Mouse (Mus musculus) kidney, postnatal 14 days (tissue): ENCODE measurements around the gene Foxa3.
A peak's percentile ranks its signal among the peaks of the same experiment; 100 is the strongest.

Source experiments
- DNase-seq: peaks from one replicate; pipeline ENCODE4 v3.0.0; 2022; ENCODE audit warnings: mixed read lengths

Foxa3 gene

DNA sequence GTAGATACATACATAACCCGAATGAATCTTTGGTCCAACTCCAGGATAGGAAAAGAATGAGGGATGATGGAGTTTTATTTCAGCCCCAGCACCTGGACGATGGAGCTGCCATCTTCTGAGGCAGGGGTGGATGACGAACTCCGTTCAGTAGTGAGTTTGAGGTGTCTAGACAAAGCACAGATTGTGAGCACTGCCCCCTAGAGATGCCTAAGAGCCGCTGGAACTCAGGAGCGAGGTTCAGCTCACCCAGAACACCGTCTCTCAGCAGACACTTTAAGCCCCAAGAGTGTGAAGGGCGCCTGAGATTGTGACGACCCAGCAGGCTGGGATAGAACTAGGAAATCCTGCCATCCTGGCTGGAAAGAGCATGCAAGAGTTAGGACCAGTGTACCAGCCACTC, 24.5 kb downstream of the Foxa3 start:
- no peak for DNase-seq

DNA sequence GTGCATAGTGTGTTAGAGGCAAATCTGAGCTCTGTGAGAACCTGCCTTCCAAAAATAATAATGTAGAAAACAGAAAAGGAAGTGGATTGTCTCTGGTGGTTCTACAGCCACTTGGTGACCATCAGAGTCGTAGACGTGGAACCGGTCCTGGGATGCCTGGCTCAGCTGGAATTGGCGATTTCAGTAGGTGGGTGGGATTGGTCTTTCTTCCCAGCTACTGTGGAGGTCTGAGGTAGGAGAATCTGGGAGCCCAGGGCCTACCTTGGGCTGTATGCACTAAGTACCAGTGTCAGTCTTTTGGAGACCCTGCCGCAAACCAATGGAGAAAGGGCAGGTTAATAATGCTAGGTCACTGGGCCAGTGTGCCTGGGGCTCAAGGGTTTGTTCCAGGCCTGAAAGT, 30.3 kb downstream of the Foxa3 start:
- no peak for DNase-seq

DNA sequence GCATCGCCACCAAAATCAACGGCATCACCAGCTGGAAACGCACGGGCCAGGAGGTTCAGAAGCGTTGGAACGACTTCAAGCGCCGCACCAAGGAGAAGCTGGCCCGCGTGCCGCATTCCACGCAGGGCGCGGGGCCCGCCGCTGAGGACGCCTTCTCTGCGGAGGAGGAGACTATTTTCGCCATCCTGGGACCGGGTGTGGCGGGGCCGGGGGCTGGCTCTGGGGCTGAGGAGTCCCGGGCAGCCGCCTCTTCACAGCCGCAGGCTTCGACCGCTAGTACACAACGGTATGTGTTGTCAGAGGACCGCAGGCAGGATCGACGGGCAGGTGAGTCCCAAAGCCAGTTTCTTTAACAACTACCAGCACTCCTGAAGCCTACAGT, 31.1 kb downstream of the Foxa3 start:
- DNase-seq: no peak

DNA sequence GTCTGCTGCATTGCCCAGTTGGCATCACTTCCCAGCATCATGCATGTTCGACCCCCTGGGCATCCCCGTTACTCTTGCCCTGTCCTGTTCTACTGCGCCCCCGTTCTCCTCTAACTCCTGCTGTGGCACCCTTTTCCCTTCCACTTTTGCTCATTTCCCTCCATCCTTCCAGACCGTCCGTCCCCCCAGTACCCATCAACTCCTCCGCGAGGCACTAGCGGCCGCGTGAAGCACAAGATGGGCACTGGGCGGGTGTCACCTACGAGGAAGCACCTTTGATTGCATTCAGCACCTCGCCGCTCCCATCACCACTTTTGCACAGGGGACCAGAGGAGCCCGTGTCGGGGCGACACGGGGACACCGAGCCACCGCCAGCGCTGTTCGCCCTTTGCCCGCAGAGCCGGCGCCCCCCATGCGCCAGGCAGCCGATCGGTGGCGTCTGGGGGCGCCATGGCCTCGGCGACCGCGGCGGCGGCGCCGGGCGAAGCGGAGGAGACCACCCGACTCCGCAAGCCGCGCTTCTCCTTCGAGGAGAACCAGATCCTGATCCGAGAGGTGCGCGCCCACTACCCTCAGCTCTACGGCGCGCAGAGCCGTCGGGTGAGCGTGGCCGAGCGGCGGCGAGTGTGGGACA, 31.6 kb downstream of the Foxa3 start:
- DNase-seq: no peak

DNA sequence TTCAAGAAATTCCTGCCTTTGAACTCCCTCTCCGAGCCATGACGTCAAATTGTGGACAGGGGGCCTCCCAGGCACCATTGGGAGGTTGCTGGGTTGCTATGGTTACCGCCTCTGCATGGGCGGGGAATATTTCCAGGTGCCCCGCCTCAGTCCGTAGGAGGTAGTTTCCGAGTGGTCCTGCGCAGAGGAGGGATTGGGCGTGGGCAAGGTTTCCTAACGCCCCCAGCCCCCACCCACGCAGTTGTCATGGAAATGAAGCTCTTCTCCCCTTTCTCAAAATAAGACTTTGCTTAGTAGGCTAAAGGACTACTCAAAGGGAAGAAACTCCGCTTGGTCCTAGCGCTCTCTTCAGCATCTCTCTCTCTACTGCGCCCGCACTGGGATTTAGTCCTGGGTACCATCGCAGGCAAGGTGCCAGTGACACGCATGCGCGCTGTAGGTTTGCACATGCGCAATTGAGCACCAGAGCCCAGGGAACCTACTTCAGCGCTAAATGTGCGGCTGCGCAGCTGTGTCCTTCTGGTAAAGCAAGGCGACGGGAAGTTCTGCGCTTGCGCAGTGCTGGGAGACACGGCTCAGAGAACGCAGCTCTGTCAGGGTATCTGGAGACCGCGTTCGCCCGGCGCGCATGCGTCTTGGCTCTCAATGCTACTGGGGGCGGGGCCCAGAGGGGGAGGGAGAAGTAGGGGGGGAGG, 32.6 kb downstream of the Foxa3 start, which contains the start of gene Mypop:
Gene Mypop (plus strand): TSS at position 645 of the 695 bp plus-strand sequence.
- DNase-seq: peak; percentile 100

DNA sequence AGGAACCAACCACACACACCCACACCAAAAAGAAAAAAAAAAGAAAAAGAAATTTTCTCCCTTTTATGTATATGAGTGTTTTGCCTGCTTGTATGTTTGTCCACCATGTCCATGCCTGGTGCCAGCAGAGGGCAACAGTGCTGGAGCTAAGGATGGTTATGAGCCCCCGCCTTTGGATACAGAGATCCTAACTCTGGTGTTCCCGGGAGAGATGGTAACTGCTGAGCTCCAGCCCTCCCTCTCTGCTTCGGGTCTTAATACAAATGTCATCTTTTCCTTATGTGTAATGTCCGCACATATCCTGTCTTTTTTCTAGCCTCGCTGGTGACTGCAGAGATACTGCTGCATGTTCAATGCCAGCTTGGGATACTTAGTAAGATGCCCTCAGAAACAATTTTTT, 33.3 kb downstream of the Foxa3 start:
- no peak for DNase-seq

DNA sequence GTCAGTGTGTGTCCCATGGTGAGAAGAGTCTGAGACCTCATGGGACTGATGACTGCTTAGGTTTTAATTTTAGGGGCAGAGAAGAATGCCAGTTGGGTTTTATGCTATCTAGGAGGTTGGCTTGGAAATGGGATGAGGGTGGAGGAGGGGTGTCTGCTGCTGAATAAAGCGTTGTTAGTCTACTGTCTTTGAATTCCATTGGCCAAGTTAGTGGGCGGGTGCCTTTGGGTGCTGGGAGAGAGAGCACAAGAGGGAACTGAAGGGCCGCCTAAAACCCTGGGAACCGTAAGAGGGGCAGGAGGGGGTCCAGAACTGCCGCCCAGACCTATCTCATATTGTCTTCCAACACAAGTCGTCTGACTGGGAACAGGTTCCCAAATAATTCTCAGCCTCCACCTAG, 34.6 kb downstream of the Foxa3 start:
- DNase-seq: no peak

DNA sequence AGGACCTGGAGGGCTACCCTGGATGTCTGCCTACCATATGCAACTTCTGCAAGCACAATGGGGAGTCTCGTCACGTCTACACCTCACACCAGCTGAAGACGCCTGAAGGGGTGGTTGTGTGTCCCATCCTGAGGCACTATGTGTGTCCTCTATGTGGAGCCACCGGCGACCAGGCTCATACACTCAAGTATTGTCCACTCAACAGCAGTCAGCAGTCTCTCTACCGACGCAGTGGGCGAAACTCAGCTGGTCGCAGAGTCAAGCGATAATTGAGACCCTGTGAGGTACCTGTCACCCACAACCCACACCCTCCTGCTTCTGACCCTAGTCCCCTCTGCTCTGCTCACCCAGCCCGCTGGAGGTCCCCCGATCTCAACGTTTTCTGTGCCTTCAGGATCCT, 35.6 kb downstream of the Foxa3 start:
- DNase-seq: no peak

DNA sequence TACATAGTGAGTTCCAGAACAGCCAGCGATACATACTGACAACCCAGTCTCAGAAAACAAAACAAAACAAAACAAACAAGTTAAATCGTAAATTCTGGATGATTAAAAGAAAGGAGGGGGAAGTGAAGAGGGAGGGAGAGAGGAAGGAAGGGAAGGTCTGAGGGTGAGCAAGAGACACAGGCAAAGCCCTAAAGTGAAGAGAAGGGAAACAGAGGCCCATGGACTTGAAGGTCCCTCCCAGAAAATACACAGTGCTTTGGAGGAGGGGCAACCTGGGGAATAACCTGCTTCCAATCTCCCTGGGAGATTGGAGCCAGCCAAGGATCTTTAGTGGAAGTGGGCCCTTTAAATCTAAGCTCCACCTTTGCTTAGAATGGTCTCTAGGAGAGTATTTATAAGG, 36.2 kb downstream of the Foxa3 start, which contains the start of gene Nanos2:
Gene Nanos2 (plus strand): TSS at position 301 of the 400 bp plus-strand sequence.
- no peak for DNase-seq

DNA sequence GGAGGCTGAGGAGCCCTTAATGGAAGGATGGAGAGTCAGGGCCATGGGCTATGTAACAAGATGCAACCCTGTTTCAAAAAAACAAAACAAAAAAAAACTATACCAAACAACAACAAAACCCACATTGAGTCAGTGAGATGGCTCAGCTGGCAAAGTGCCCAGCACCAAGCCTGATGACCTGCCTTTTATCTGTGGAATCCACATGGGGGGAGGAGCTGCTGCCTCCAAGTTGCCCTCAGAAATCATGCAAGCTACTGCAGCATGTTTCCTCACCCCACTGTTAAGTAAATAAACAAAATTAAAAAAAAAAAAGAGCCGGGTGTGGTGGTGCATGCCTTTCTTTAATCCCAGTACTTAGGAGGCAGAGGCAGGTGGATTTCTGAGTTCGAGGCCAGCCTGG, 36.8 kb downstream of the Foxa3 start:
- DNase-seq: no peak

DNA sequence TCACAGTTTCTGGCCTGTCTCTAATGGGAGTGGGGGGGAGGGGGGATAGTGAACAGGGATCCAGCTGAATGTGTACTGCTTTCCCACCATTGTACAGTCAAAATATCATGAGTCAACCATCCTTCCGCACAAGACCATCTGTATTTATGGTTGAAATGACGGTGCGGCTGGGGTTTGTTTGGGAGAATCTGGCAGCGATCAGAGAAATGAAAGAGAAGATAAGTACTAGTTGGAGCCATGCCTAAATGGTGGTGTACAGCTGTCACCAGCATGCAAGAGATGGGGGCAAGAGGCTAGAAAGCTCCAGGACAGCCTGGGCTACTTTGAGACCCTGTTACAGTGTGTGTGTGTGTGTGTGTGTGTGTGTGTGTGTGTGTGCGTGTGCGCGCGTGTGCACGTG, 45.0 kb downstream of the Foxa3 start:
- no peak for DNase-seq

DNA sequence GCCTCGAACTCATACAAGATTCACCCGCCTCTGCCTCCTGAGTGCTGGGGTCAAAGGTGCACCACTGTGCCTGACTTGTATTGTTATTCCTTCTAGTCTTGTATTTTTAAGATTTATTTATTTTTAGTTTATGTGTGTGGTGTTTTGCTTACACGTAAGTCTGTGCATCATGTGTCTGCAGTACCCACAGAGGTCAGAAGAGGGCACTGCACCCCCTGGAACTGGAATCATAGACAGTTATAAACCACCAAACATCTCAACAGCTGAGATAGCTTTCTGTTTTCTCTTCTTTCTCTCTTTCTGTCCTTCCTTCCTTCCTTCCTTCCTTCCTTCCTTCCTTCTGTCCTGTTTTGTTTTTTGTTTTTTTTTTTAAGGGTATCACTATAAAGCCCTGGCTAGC, 52.4 kb downstream of the Foxa3 start:
- no peak for DNase-seq

DNA sequence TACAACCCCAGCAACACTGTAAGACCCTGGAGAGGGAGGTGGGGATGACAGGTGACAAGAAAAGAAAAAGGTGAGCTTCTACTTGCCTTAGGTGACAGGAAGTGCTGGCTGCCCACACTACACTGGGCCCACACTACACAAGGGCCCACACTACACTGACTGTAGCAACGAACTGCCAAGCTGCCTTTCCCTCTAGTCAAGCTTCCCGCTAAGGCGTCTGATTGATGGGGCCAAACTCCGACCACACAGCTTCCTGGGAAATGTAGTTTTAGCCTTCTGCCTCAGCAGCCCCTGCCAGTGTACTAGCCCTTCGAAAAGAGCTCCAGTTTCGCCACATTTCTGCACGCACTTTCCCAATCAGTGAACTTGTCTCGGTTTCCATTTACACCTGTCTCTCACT, 55.7 kb downstream of the Foxa3 start:
- no peak for DNase-seq

DNA sequence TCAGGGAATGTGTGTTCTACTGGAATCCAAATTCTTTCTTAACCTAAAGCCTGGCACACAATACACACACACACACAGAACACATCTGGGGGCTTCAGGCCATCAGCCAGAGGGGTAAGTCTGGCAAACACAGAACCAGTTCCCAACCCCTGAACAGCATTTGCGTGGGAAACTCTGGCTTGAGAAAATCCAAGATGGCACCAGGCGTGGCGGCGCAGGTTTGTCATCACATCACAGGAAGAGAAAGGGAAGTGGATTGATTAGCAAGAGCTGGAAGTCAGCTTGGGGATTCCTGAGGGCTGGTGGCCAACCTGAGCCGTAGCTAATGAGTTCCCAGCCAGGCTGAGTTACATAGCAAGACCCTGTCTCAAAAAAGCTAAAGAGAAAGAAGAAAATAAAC, 58.0 kb downstream of the Foxa3 start:
- no peak for DNase-seq

DNA sequence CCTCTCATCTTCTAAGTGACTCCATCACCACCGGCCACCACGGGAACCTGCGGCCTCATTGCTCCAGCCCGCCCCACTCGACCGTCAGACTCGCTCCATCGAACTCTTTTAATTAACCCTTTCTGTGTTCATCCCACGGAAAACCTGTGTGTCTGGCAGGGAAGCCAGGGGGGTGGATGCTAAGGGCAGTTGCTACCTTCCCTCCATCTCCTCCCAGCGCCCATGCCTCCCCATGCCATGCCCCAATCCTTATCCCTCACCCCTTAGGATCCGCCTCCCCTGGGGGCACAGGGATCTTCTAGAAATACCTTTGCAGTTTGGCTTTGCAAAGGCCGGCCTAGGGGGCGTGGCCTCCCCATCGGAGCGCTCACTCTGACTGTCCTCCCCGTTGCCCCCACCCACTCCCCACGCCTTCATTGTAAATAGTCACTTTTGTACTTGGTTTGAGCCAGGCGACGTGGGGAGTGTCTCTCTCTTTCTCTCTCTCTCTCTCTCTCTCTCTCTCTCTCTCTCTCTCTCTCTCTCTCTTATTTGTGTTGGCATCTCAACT, 60.0 kb downstream of the Foxa3 start:
- no peak for DNase-seq
